Mouse (Mus musculus) heart, postnatal 0 days (tissue): ENCODE measurements around the gene Rpl26.

ENCODE experiments used
- CTCF ChIP-seq: IDR thresholded peaks from 2 replicates; pipeline ENCODE4 v1.5.1; 2016; ENCODE audit warnings: antibody characterized with exemption, control low read depth, low read depth
- EP300 ChIP-seq: IDR thresholded peaks from 2 replicates; pipeline ENCODE4 v1.6.1; 2016; ENCODE audit warnings: antibody characterized with exemption, low read depth

DNA sequence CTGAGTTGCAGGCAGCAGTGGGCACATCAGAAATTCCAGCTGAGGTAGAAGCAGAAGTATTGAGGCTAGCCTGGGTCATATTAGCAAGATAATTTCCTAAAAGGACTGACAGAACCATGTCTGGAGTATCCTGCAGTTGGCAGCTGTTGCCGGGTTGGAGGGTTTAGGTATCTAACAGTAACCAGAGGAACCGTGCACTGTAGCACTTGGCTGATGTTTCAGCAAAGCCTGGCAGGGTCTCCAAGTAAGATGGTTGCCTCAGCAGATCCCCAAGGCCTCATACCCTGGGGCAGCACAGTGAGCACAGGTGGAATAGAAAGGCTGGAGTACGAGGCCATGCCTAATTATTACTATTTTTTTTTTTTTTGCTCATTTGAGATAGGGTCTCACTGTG, 3.8 kb downstream of the Rpl26 start:
- no peak for TF ChIP-seq EP300
- TF ChIP-seq CTCF: no peak
